Mouse (Mus musculus): ENCODE measurements around the gene Wdr35. TPM values are rescaled to one million over a fixed set of nuclear protein-coding genes. Genes with fewer than 3 reads are reported as not detected.

Gene Wdr35
- total and polyA plus RNA-seq, 3 experiments, result 0.05 TPM; not detected in 2

DNA sequence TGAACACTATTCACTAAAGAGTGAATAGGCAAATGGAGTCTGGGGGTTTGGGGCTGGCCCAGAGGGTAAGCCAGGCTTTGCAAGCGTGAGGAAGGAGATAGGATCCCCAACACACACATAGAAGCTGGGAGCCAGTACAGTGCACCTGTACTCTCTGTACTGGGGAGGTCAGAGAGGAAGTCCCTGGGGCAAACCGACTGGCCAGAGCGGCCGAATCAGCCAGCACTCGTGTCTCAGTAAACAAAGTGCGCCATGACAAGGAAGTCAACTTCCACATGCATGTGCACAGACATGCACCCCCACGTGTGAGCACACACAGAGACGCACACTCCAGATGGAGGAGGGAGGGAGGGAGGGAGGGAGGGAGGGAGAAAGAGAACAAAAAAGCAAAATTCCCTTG, 19.5 kb downstream of the Wdr35 start:
- Histone ChIP-seq H3K36me3 (replicated peaks) (no peaks in the 10 kb centered on the region), H3K9me3 (replicated peaks) (no peaks in the 10 kb centered on the region), H3K27me3 (ENCODE audit: insufficient read depth, low read length) (peaks cover 5% of the 10 kb centered on the region; the same call in 1 of the 2 replicates), H3K4me1 (ENCODE audit: insufficient read depth, low read depth, low read length) (no peaks in the 10 kb centered on the region), H3K4me3 (ENCODE audit: low read depth, low read length) (no peak overlapping the region)
- TF ChIP-seq GATA2 (IDR thresholded peaks at IDR 0.05; ENCODE audit: borderline replicate concordance, low read depth, low read length) (no peak), GATA1 (IDR thresholded peaks at IDR 0.05; ENCODE audit: borderline replicate concordance, low read length) (no peak), TAL1 (conservative IDR thresholded peaks at IDR 0.05; ENCODE audit: low read depth, low read length) (no peak), CTCF (IDR thresholded peaks at IDR 0.05; ENCODE audit: low read depth, low read length) (no peak), POLR2AphosphoS5 (IDR thresholded peaks at IDR 0.05; ENCODE audit: insufficient replicate concordance, low read depth, low read length) (no peak)
- DNase-seq (ENCODE audit: low spot score) (no peak), ATAC-seq (ENCODE audit: extremely low read depth, insufficient number of reproducible peaks, low FRiP score, poor library complexity, severe bottlenecking) (no peak)

DNA sequence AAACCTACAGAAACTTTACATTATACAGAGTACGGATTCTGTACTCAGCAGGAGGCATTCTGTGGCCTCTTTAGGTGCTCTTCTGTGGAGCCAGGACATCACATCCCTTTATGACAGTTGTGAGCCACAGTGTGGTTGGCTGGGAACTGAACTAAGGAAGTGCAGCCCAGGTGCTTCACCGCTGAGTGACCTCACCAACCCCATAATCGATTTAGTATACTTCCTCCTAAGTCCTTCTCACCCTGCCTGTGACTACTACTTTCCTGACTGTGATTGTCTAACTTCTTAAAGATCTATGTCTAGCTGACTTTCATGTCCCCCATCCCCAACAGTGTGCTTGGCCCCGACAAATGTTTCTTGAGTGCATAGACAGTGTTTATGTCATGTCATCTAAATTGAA, 24.6 kb downstream of the Wdr35 start:
- DNase-seq (ENCODE audit: low spot score) (no peak), ATAC-seq (ENCODE audit: extremely low read depth, insufficient number of reproducible peaks, low FRiP score, poor library complexity, severe bottlenecking) (no peak)
- Histone ChIP-seq H3K36me3 (replicated peaks) (no peaks in the 10 kb centered on the region), H3K9me3 (replicated peaks) (no peaks in the 10 kb centered on the region), H3K4me3 (ENCODE audit: low read depth, low read length) (no peak overlapping the region), H3K4me1 (ENCODE audit: insufficient read depth, low read depth, low read length) (no peaks in the 10 kb centered on the region), H3K27me3 (ENCODE audit: insufficient read depth, low read length) (no peaks in the 10 kb centered on the region)
- TF ChIP-seq GATA2 (IDR thresholded peaks at IDR 0.05; ENCODE audit: borderline replicate concordance, low read depth, low read length) (no peak), GATA1 (IDR thresholded peaks at IDR 0.05; ENCODE audit: borderline replicate concordance, low read length) (no peak), TAL1 (conservative IDR thresholded peaks at IDR 0.05; ENCODE audit: low read depth, low read length) (no peak), CTCF (IDR thresholded peaks at IDR 0.05; ENCODE audit: low read depth, low read length) (no peak), POLR2AphosphoS5 (IDR thresholded peaks at IDR 0.05; ENCODE audit: insufficient replicate concordance, low read depth, low read length) (no peak)

DNA sequence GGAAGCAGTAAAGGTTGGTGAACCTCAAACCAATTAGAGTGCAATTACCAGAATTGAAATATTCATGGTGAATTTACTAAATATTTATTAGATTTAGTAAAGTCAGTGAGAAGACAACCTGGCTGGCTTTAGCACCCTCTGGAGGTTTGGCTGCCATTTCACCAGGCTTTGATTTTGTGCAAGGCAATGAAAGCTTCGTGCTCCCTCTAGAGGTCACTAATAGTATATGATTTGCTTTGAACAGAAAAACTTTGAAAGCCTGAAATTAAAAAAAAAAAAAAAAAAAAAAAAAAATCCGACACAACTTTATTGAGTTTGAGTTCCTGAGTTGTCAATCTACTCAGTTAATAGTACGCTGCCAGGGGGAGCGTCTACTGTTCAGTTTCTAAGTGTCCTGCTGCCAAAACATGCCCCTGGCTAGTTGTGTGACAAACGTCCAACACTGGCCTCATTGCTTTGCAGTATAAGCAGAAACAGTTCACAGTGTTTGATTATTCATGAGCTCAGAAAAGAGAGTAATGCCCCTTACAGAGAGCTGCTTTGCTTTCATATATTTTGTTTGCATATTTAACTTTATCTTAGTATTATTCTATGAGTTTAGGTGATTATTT, 28.5 kb downstream of the Wdr35 start:
- DNase-seq (ENCODE audit: low spot score) (peak; percentile 7), ATAC-seq (ENCODE audit: extremely low read depth, insufficient number of reproducible peaks, low FRiP score, poor library complexity, severe bottlenecking) (no peak)
- Histone ChIP-seq H3K9me3 (replicated peaks) (no peaks in the 10 kb centered on the region), H3K27me3 (ENCODE audit: insufficient read depth, low read length) (no peaks in the 10 kb centered on the region), H3K4me3 (ENCODE audit: low read depth, low read length) (no peak overlapping the region), H3K36me3 (replicated peaks) (no peaks in the 10 kb centered on the region), H3K4me1 (ENCODE audit: insufficient read depth, low read depth, low read length) (no peaks in the 10 kb centered on the region)
- TF ChIP-seq TAL1 (conservative IDR thresholded peaks at IDR 0.05; ENCODE audit: low read depth, low read length) (no peak), GATA1 (IDR thresholded peaks at IDR 0.05; ENCODE audit: borderline replicate concordance, low read length) (no peak), CTCF (IDR thresholded peaks at IDR 0.05; ENCODE audit: low read depth, low read length) (no peak), GATA2 (IDR thresholded peaks at IDR 0.05; ENCODE audit: borderline replicate concordance, low read depth, low read length) (no peak), POLR2AphosphoS5 (IDR thresholded peaks at IDR 0.05; ENCODE audit: insufficient replicate concordance, low read depth, low read length) (no peak)

DNA sequence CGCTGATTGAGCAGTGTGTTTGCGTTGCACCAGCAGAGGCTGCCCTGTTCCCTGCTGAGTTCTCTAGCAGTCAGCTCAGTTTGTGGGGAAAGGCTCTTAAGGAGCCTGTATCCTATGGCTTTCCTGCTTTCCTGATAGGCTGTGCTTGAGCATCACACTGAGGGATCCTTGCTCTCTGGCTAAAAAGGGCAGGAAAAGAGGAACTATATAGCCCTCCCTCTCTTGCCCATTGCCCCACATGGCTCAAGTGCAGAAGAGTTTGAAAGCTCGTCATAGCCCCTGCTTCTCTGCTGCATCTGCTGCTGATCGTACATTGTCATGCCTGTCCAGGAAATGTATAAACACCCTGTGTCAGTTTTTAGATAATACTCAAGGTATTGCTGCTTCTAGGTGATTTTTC, 33.5 kb downstream of the Wdr35 start:
- no peaks in the 10 kb centered on the region for H3K36me3 ChIP-seq (replicated peaks)
- DNase-seq (ENCODE audit: low spot score), result no peak
- no peak for ATAC-seq (ENCODE audit: extremely low read depth, insufficient number of reproducible peaks, low FRiP score, poor library complexity, severe bottlenecking)
- H3K9me3 ChIP-seq (replicated peaks), result no peaks in the 10 kb centered on the region
- TF ChIP-seq GATA2 (IDR thresholded peaks at IDR 0.05; ENCODE audit: borderline replicate concordance, low read depth, low read length) (no peak), CTCF (IDR thresholded peaks at IDR 0.05; ENCODE audit: low read depth, low read length) (no peak), POLR2AphosphoS5 (IDR thresholded peaks at IDR 0.05; ENCODE audit: insufficient replicate concordance, low read depth, low read length) (no peak), GATA1 (IDR thresholded peaks at IDR 0.05; ENCODE audit: borderline replicate concordance, low read length) (no peak), TAL1 (conservative IDR thresholded peaks at IDR 0.05; ENCODE audit: low read depth, low read length) (no peak)
- H3K27me3 ChIP-seq (ENCODE audit: insufficient read depth, low read length), result no peaks in the 10 kb centered on the region
- H3K4me3 ChIP-seq (ENCODE audit: low read depth, low read length), result no peak overlapping the region
- no peaks in the 10 kb centered on the region for H3K4me1 ChIP-seq (ENCODE audit: insufficient read depth, low read depth, low read length)

DNA sequence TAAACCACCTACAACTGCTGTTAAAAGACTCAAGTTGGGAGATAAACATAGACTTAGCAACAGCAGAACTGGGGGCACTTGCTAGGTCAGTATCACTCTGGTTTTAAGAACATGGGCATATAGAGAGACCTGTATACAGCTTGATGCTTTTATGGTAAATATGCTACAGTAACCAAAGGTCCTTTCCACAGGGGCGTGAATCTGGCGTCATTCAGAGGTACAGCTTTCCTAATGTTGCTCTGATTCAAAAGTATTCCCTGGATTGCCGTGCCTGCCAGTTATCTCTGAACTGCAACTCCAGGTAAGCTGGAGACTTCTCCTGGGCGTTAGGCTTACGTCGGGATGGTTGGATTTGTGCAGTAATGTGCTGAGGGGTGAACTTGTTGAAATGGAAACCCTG, 34.1 kb downstream of the Wdr35 start:
- ATAC-seq (ENCODE audit: extremely low read depth, insufficient number of reproducible peaks, low FRiP score, poor library complexity, severe bottlenecking), result no peak
- Histone ChIP-seq H3K36me3 (replicated peaks) (no peaks in the 10 kb centered on the region), H3K4me1 (ENCODE audit: insufficient read depth, low read depth, low read length) (no peaks in the 10 kb centered on the region), H3K9me3 (replicated peaks) (no peaks in the 10 kb centered on the region), H3K27me3 (ENCODE audit: insufficient read depth, low read length) (no peaks in the 10 kb centered on the region), H3K4me3 (ENCODE audit: low read depth, low read length) (no peak overlapping the region)
- no peak for DNase-seq (ENCODE audit: low spot score)
- TF ChIP-seq GATA1 (IDR thresholded peaks at IDR 0.05; ENCODE audit: borderline replicate concordance, low read length) (no peak), POLR2AphosphoS5 (IDR thresholded peaks at IDR 0.05; ENCODE audit: insufficient replicate concordance, low read depth, low read length) (no peak), GATA2 (IDR thresholded peaks at IDR 0.05; ENCODE audit: borderline replicate concordance, low read depth, low read length) (no peak), CTCF (IDR thresholded peaks at IDR 0.05; ENCODE audit: low read depth, low read length) (no peak), TAL1 (conservative IDR thresholded peaks at IDR 0.05; ENCODE audit: low read depth, low read length) (no peak)

DNA sequence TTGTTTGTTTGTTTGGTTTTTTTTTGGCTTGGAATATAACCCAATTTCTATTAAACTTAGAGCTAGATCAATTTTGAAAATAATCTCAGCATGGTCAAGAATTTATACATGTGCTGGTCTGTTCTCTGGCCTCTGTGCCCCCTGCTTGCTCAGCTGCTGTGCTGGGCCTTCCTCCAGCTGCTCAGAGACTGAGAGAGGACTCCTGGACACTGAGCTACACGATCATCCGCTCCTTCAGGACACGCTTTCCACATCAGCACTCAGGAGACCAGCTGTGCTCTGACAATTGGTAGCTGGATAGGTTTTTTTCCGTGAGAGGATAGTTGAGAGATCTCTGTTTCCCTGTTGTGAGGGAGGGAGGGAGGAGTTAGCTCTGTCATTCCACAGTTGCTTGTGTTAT, 36.6 kb downstream of the Wdr35 start:
- TF ChIP-seq TAL1 (conservative IDR thresholded peaks at IDR 0.05; ENCODE audit: low read depth, low read length) (no peak), GATA1 (IDR thresholded peaks at IDR 0.05; ENCODE audit: borderline replicate concordance, low read length) (no peak), POLR2AphosphoS5 (IDR thresholded peaks at IDR 0.05; ENCODE audit: insufficient replicate concordance, low read depth, low read length) (no peak)
- Histone ChIP-seq H3K36me3 (replicated peaks) (no peaks in the 10 kb centered on the region), H3K27me3 (ENCODE audit: insufficient read depth, low read length) (no peaks in the 10 kb centered on the region), H3K9me3 (replicated peaks) (no peaks in the 10 kb centered on the region), H3K4me3 (ENCODE audit: low read depth, low read length) (no peak overlapping the region), H3K4me1 (ENCODE audit: insufficient read depth, low read depth, low read length) (no peaks in the 10 kb centered on the region)
- no peak for DNase-seq (ENCODE audit: low spot score)
- ATAC-seq (ENCODE audit: extremely low read depth, insufficient number of reproducible peaks, low FRiP score, poor library complexity, severe bottlenecking), result no peak
